Mouse (Mus musculus) cerebellum, adult 9-11 months (tissue): ENCODE data around the gene Ccr8.

Source experiments
- DNase-seq: peaks from one replicate; pipeline ENCODE4 v3.0.0; 2022

Gene Ccr8

GRCm38 (mm10) chr9:120093701-120094100, 1.8 kb downstream of the Ccr8 start:
- no peak for DNase-seq

GRCm38 (mm10) chr9:120095886-120096285, 4.0 kb downstream of the Ccr8 start:
- DNase-seq: no peak

- DNase-seq: peak; percentile 46
Observed at GRCm38 (mm10) chr9:120098682-120099081, 6.8 kb downstream of the Ccr8 start.

- no peak for DNase-seq
Observed at GRCm38 (mm10) chr9:120099304-120099703, 7.4 kb downstream of the Ccr8 start.

- no peak for DNase-seq
Observed at GRCm38 (mm10) chr9:120101165-120101564, 9.3 kb downstream of the Ccr8 start.

GRCm38 (mm10) chr9:120108953-120109352, 17.0 kb downstream of the Ccr8 start:
- peak; percentile 25 for DNase-seq

DNA sequence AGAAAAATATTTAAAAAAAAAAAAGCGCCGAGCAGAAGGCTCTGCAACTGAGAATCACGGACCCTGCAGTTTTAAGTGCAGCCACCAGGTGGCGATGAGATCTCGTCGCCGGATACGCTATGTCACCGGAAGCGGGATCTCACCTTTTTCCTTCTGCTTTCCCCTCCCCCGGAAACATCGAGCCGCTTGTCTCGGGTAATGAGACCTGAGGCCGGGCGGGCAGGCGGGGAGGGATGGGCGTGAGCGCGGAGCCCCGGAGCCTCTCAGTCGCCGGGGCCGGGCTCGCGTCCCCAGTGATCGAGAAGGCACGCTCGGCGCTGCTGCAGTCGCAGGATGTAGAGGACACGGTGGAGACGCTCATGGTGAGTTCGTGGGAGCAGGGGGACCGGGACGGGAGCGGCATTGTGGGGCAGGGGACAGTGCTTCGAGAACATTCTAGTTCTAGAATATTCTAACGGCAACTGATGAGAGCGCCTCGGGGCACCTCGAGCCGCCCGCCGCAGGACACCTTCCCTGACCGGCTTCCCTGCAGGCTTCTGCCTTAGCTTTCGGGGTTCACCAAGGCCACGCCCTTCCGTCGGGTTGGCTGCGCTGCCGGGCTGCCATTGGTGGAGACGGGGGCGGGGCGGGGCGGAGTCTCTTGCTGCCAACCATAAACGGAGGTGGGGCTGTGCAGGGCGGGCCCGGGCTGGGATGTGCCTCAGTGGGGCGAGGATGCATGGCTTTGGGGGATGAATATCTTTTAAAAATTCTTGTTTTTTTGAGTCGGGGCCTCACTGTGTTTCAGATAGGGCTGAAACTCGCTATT, 18.5 kb downstream of the Ccr8 start, which contains the start of gene Slc25a38:
Slc25a38 (plus strand) TSS at position 164 of the 808 bp plus-strand sequence.
- peak; percentile 96 for DNase-seq

DNA sequence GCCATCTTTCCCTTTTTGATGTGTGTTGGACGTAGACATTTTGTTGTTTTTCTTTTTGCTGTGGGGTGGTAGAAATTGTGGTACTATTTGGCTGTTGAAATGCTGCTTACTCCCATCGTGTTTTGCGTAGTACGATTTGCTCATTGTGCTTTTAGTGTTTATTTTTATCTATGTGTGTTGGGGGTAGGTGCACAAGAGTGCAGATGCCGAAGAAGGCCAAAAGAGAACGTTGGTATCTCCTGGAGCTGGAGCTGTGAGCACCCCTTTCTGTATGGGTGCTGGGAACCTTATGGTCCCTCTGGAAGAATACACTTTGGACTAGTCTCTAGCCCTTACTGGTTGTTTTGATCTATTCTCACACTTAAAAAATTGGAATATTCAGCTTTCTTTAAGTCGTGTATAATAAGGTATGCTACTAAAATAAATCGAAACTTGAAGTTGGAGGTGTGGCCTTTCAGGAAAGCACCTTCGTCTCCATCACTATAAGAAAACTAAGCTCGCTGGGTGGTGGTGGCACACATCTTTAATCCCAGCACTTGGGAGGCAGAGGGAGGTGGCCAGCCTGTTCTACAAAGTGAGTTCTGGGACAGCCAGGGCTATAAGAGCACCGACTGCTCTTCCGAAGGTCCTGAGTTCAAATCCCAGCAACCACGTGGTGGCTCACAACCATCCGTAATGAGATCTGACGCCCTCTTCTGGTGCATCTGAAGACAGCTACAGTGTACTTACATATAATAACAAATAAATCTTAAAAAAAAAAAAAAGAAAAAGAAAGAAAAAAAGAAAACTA, 19.4 kb downstream of the Ccr8 start:
- DNase-seq: no peak

- no peak for DNase-seq
Observed at GRCm38 (mm10) chr9:120112472-120112871, 20.6 kb downstream of the Ccr8 start.

GRCm38 (mm10) chr9:120113456-120113855, 21.5 kb downstream of the Ccr8 start:
- DNase-seq: no peak

GRCm38 (mm10) chr9:120114051-120114788, 22.3 kb downstream of the Ccr8 start:
- no peak for DNase-seq

GRCm38 (mm10) chr9:120114789-120115151, 22.9 kb downstream of the Ccr8 start:
- DNase-seq: no peak

DNA sequence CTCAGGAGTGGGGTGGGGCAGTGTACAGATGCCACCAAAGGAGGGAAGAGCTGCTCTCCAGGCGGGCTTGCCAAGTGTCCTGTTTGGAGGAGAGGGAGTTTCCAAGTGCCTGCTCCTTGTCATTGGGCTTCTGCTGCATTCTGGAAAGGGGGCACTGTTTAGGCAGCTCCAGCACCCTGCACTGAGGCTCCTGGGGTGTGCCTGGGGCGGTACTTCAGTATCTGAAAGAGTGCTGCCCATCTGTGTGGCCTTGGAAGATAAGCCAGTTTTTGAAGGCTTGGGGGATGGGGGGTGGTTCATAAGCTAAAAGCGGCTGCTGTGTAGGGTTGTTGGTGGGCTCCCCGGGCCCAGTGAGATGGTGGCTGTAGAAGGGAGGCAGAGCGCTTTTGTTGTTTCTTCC, 23.7 kb downstream of the Ccr8 start:
- DNase-seq: no peak

DNA sequence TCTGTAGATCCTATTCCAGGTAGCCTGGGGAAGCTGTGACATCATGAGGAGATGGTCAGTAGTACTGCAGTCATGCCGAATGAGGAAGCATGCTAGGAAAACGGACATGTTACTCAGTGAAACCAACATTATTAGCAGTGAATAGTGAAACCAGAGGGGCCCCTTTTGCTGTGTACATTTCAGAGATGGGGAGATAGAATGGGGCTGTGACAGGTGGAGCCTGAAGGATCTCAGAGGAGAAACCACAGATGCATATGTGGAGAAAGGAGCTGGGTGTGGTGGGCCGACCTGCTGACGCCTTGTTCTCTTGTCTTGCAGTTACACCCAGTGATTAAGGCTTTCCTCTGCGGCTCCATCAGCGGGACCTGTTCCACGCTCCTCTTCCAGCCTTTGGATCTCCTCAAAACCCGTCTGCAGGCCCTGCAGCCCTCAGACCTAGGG, 24.3 kb downstream of the Ccr8 start:
- no peak for DNase-seq

GRCm38 (mm10) chr9:120118212-120118611, 26.3 kb downstream of the Ccr8 start:
- no peak for DNase-seq

DNA sequence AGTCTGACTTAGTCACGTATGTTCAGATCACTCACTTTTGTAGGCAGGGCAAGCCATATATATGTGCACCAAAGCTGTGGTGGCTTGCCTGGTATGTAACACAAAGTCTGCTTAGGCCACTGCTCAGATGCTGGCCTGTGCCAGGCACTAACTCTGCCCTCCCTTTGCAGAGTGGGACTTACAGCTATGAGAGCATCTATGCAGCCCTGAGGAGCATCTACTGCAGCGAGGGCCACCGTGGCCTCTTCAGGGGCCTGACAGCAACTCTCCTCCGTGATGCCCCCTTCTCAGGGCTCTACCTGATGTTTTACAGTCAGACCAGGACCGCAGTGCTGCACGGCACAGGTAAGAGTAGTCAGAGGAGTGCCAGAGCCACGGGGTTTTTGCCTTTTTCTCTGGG, 28.6 kb downstream of the Ccr8 start:
- DNase-seq: no peak

- no peak for DNase-seq
Observed at GRCm38 (mm10) chr9:120126868-120127267, 35.0 kb downstream of the Ccr8 start.

GRCm38 (mm10) chr9:120127538-120128251, 35.8 kb downstream of the Ccr8 start, which contains the start of gene Rpsa:
TSS of gene Rpsa (plus strand) at chr9:120127689.
- DNase-seq: peak; percentile 99

GRCm38 (mm10) chr9:120129276-120129675, 37.4 kb downstream of the Ccr8 start:
- DNase-seq: no peak

DNA sequence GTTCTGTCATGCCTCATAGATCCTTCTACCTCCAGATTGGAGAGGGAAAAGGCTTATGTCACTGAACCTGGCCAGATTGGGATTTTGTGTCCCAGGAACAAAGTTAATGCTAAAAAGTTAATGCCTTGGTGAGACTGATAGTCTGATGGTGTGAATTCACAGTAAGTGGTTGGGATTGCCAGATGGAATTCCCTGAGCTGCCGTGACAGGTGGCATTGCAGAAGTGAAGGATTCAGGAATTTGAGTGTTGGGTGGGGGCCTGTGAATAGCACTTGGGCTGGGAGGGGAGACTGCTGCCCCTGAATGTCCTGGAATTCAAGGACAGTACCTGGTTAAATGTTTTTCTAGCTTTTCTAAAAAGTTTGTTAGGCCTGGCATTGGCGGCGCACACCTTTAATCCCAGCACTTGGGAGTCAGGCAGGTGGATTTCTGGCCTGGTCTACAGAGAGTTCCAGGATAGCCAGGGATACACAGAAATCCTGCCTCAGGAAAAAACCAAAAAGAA, 39.9 kb downstream of the Ccr8 start:
- DNase-seq: no peak

DNA sequence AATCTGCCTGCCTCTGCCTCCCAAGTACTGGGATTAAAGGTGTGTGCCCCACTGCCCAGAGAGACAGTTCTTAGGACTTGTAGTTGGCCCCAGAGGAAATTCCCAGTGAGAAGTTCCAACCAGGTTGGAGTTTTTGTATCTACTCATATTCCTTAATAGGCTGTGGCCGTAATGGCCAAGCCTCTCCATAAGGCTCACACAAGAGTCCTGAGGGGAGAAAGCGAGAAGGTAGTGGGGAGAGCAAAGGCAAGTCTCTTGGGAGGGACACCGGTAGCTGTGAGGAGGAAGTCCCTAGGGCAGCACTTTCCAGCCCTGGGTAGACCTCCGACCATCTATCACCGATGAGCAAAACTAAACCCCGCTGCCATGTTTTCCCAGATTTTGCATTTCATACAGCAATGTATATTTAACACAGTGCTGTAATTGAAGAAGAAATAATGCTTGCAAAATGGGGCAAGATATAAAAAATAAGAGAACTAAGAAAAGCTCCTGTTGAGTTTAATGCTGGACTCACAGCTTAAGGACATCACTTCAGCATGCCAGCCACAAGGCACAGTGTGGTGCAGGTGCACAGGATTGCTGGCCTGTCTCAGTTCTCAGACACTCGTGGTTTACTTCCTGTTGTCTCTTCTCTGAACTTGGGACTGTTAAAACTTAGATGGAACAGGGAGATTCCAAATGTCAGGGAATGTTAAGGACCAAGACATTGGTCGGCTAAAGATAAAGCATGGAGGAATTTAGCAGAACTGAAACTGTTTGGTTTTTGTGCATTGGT, 41.3 kb downstream of the Ccr8 start:
- DNase-seq: no peak
